Mouse (Mus musculus): ENCODE results near the gene Ocrl. TPM values are rescaled to one million over a fixed set of nuclear protein-coding genes. Genes with fewer than 3 reads are reported as not detected.

Gene Ocrl
- 10 to 100 TPM; 43.6 to 48.6 TPM for total RNA-seq (2021)
- long read RNA-seq, experiment 1, partial matches to known transcripts: 1 of 11 reads
- long read RNA-seq, experiment 1, other reads (novel, unspliced or antisense): 9 of 11 reads
- long read RNA-seq, experiment 2, partial matches to known transcripts: 0 of 2 reads
- long read RNA-seq, experiment 2, other reads (novel, unspliced or antisense): 2 of 2 reads

GRCm38 (mm10) chrX:47912306-47912792 lies at the start of gene Ocrl:
Gene Ocrl (plus strand): TSS chrX:47912387.
- peak; percentile 76 to 82 for DNase-seq

- DNase-seq: peak; percentile 27 to 35
Measured at GRCm38 (mm10) chrX:47880052-47880451, 32.1 kb upstream of the Ocrl start.

- DNase-seq: no peak
Measured at GRCm38 (mm10) chrX:47882813-47883212, 29.4 kb upstream of the Ocrl start.

GRCm38 (mm10) chrX:47887401-47887800 lies 24.8 kb upstream of the Ocrl start:
- no peak for DNase-seq

GRCm38 (mm10) chrX:47891243-47891906 lies 20.8 kb upstream of the Ocrl start:
- DNase-seq: peak in 1 of 2 experiments; percentile 2

GRCm38 (mm10) chrX:47891907-47892430 lies 20.2 kb upstream of the Ocrl start:
- peak; percentile 11 to 28 for DNase-seq

- peak in 1 of 2 experiments; percentile 23 for DNase-seq
Measured at GRCm38 (mm10) chrX:47892431-47893024, 19.7 kb upstream of the Ocrl start, which contains the start of gene Smarca1. Gene Smarca1 (minus strand): TSS chrX:47892974.

- DNase-seq: peak; percentile 10 to 12
Measured at GRCm38 (mm10) chrX:47912904-47913542, 836 bp downstream of the Ocrl start.

GRCm38 (mm10) chrX:47913543-47913938 lies 1.4 kb downstream of the Ocrl start:
- no peak for DNase-seq

- DNase-seq: peak in 1 of 2 experiments; percentile 16
Measured at GRCm38 (mm10) chrX:47916831-47917230, 4.6 kb downstream of the Ocrl start.

GRCm38 (mm10) chrX:47920541-47920940 lies 8.4 kb downstream of the Ocrl start:
- no peak for DNase-seq

GRCm38 (mm10) chrX:47927981-47928380 lies 15.8 kb downstream of the Ocrl start:
- no peak for DNase-seq

- no peak for DNase-seq
Measured at GRCm38 (mm10) chrX:47930449-47930848, 18.3 kb downstream of the Ocrl start.

GRCm38 (mm10) chrX:47934352-47934751 lies 22.2 kb downstream of the Ocrl start:
- DNase-seq: no peak

- no peak for DNase-seq
Measured at GRCm38 (mm10) chrX:47936885-47937284, 24.7 kb downstream of the Ocrl start.

GRCm38 (mm10) chrX:47937740-47938139 lies 25.6 kb downstream of the Ocrl start:
- DNase-seq: peak; percentile 12 to 28

- DNase-seq: no peak
Measured at GRCm38 (mm10) chrX:47949729-47950128, 37.5 kb downstream of the Ocrl start.

GRCm38 (mm10) chrX:47962579-47962978 lies 50.4 kb downstream of the Ocrl start:
- no peak for DNase-seq

- DNase-seq: no peak
Measured at GRCm38 (mm10) chrX:47970371-47970770, 58.2 kb downstream of the Ocrl start.

- DNase-seq: no peak
Measured at GRCm38 (mm10) chrX:47970864-47971263, 58.7 kb downstream of the Ocrl start.

- no peak for DNase-seq
Measured at GRCm38 (mm10) chrX:47971366-47972128, 59.4 kb downstream of the Ocrl start.

- peak; percentile 36 to 55 for DNase-seq
Measured at GRCm38 (mm10) chrX:47976551-47976950, 64.4 kb downstream of the Ocrl start.

Measured in adrenal gland, postnatal 36 days (tissue).